Mouse (Mus musculus): ENCODE measurements around the gene Wnk4. TPM values are rescaled to one million over a fixed set of nuclear protein-coding genes. Genes with fewer than 3 reads are reported as not detected.

Gene Wnk4
- polyA plus RNA-seq, 1 experiment = 12.3 TPM

- Histone ChIP-seq H3K27me3 (ENCODE audit: control insufficient read depth, insufficient read depth, low read length) (no peaks in the 10 kb centered on the region), H3K27ac (ENCODE audit: control insufficient read depth, insufficient read depth, low read depth, low read length) (peak overlapping the region; percentile 76), H3K4me3 (ENCODE audit: control insufficient read depth, low read depth, low read length) (no peak overlapping the region), H3K4me1 (ENCODE audit: control insufficient read depth, insufficient read depth, low read length) (peaks cover 19% of the 10 kb centered on the region), H3K36me3 (ENCODE audit: control insufficient read depth, insufficient read depth, low read length) (no peaks in the 10 kb centered on the region)
- TF ChIP-seq POLR2A (IDR thresholded peaks at IDR 0.05; ENCODE audit: control insufficient read depth, low read depth, low read length) (no peak; the same call in 1 of the 2 replicates), CTCF (IDR thresholded peaks at IDR 0.05; ENCODE audit: control insufficient read depth, insufficient read depth, insufficient replicate concordance, low read depth, low read length) (no peak)
Observed at GRCm38 (mm10) chr11:101230991-101231871, 29.1 kb upstream of the Wnk4 start.

GRCm38 (mm10) chr11:101232010-101232839, 28.1 kb upstream of the Wnk4 start:
- Histone ChIP-seq H3K4me3 (ENCODE audit: control insufficient read depth, low read depth, low read length) (no peak overlapping the region), H3K27ac (ENCODE audit: control insufficient read depth, insufficient read depth, low read depth, low read length) (peak overlapping the region; percentile 76), H3K4me1 (ENCODE audit: control insufficient read depth, insufficient read depth, low read length) (peaks cover 19% of the 10 kb centered on the region), H3K27me3 (ENCODE audit: control insufficient read depth, insufficient read depth, low read length) (no peaks in the 10 kb centered on the region), H3K36me3 (ENCODE audit: control insufficient read depth, insufficient read depth, low read length) (no peaks in the 10 kb centered on the region)
- no peak for TF ChIP-seq CTCF (IDR thresholded peaks at IDR 0.05; ENCODE audit: control insufficient read depth, insufficient read depth, insufficient replicate concordance, low read depth, low read length)
- TF ChIP-seq POLR2A (IDR thresholded peaks at IDR 0.05; ENCODE audit: control insufficient read depth, low read depth, low read length) = no peak

- Histone ChIP-seq H3K36me3 (ENCODE audit: control insufficient read depth, insufficient read depth, low read length) (no peaks in the 10 kb centered on the region), H3K27ac (ENCODE audit: control insufficient read depth, insufficient read depth, low read depth, low read length) (no peak overlapping the region), H3K27me3 (ENCODE audit: control insufficient read depth, insufficient read depth, low read length) (no peaks in the 10 kb centered on the region), H3K4me1 (ENCODE audit: control insufficient read depth, insufficient read depth, low read length) (peaks cover 19% of the 10 kb centered on the region), H3K4me3 (ENCODE audit: control insufficient read depth, low read depth, low read length) (no peak overlapping the region)
- TF ChIP-seq POLR2A (IDR thresholded peaks at IDR 0.05; ENCODE audit: control insufficient read depth, low read depth, low read length) (no peak), CTCF (IDR thresholded peaks at IDR 0.05; ENCODE audit: control insufficient read depth, insufficient read depth, insufficient replicate concordance, low read depth, low read length) (no peak)
Observed at GRCm38 (mm10) chr11:101233240-101233639, 27.1 kb upstream of the Wnk4 start.

GRCm38 (mm10) chr11:101234124-101234523, 26.2 kb upstream of the Wnk4 start:
- H3K27ac ChIP-seq (ENCODE audit: control insufficient read depth, insufficient read depth, low read depth, low read length) = no peak overlapping the region
- no peak for TF ChIP-seq POLR2A (IDR thresholded peaks at IDR 0.05; ENCODE audit: control insufficient read depth, low read depth, low read length)
- no peak for TF ChIP-seq CTCF (IDR thresholded peaks at IDR 0.05; ENCODE audit: control insufficient read depth, insufficient read depth, insufficient replicate concordance, low read depth, low read length)
- H3K27me3 ChIP-seq (ENCODE audit: control insufficient read depth, insufficient read depth, low read length) = no peaks in the 10 kb centered on the region
- no peaks in the 10 kb centered on the region for H3K36me3 ChIP-seq (ENCODE audit: control insufficient read depth, insufficient read depth, low read length)
- H3K4me1 ChIP-seq (ENCODE audit: control insufficient read depth, insufficient read depth, low read length) = peaks cover 18% of the 10 kb centered on the region
- no peak overlapping the region for H3K4me3 ChIP-seq (ENCODE audit: control insufficient read depth, low read depth, low read length)

DNA sequence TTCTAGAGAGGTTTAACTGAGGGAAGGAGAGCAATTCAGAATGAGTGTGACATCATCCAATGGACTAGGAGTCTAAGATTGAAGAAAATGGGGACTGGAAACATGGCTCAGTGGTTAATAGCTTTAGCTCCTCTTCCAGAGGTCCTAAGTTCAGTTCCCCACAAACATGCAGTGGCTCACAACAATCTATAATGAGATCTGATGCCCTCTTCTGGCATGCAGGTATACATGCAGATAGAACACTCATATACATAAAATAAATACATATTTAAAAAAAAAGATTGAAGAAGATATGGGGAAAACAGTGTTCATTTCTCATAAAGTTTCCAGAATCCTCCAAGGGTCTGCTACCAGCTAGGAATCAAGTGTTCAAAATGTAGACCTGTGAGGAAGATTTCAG, 24.9 kb upstream of the Wnk4 start:
- Histone ChIP-seq H3K4me1 (ENCODE audit: control insufficient read depth, insufficient read depth, low read length) (peaks cover 14% of the 10 kb centered on the region), H3K27me3 (ENCODE audit: control insufficient read depth, insufficient read depth, low read length) (no peaks in the 10 kb centered on the region), H3K4me3 (ENCODE audit: control insufficient read depth, low read depth, low read length) (no peak overlapping the region), H3K27ac (ENCODE audit: control insufficient read depth, insufficient read depth, low read depth, low read length) (no peak overlapping the region), H3K36me3 (ENCODE audit: control insufficient read depth, insufficient read depth, low read length) (no peaks in the 10 kb centered on the region)
- TF ChIP-seq CTCF (IDR thresholded peaks at IDR 0.05; ENCODE audit: control insufficient read depth, insufficient read depth, insufficient replicate concordance, low read depth, low read length) (no peak), POLR2A (IDR thresholded peaks at IDR 0.05; ENCODE audit: control insufficient read depth, low read depth, low read length) (no peak)

- Histone ChIP-seq H3K27ac (ENCODE audit: control insufficient read depth, insufficient read depth, low read depth, low read length) (no peak overlapping the region), H3K27me3 (ENCODE audit: control insufficient read depth, insufficient read depth, low read length) (no peaks in the 10 kb centered on the region)
- TF ChIP-seq POLR2A (IDR thresholded peaks at IDR 0.05; ENCODE audit: control insufficient read depth, low read depth, low read length) (no peak), CTCF (IDR thresholded peaks at IDR 0.05; ENCODE audit: control insufficient read depth, insufficient read depth, insufficient replicate concordance, low read depth, low read length) (no peak)
Observed at GRCm38 (mm10) chr11:101236782-101237181, 23.6 kb upstream of the Wnk4 start.

DNA sequence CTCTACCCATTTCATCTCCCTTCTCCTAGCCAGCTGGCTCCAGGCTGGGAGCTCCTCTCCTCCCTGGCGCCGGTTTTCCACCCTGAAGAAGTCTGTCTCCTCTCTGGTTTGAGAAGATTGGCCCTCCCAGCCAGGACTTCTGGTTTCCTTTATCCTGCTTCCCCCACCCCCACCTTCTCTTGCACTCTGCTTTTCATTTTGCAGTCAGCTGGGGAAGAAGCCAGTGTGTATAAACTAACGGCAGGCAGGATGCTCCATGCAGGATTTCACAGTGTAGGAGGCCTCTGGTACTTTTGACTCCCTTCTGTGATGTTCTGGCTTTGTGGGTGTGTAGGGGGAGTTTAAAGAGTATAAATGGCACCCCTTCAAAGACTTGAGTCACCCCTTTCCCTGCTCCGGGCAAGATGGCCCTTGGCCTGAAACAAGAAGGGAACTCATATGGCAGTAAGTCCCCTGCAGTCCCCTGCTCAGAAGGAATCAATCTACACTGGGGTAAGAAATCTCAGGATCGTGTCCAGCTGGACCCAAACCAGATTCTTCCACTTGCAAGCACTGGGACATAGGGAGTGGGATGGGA, 22.2 kb upstream of the Wnk4 start:
- H3K27ac ChIP-seq (ENCODE audit: control insufficient read depth, insufficient read depth, low read depth, low read length) = no peak overlapping the region
- no peaks in the 10 kb centered on the region for H3K4me1 ChIP-seq (ENCODE audit: control insufficient read depth, insufficient read depth, low read length)
- no peak overlapping the region for H3K4me3 ChIP-seq (ENCODE audit: control insufficient read depth, low read depth, low read length)
- TF ChIP-seq CTCF (IDR thresholded peaks at IDR 0.05; ENCODE audit: control insufficient read depth, insufficient read depth, insufficient replicate concordance, low read depth, low read length) (no peak), POLR2A (IDR thresholded peaks at IDR 0.05; ENCODE audit: control insufficient read depth, low read depth, low read length) (no peak)
- no peaks in the 10 kb centered on the region for H3K36me3 ChIP-seq (ENCODE audit: control insufficient read depth, insufficient read depth, low read length)
- no peaks in the 10 kb centered on the region for H3K27me3 ChIP-seq (ENCODE audit: control insufficient read depth, insufficient read depth, low read length)

More at GRCm38 (mm10) chr11:101236782-101237181, 23.6 kb upstream of the Wnk4 start:
- no peak overlapping the region for H3K4me3 ChIP-seq (ENCODE audit: control insufficient read depth, low read depth, low read length)
- H3K36me3 ChIP-seq (ENCODE audit: control insufficient read depth, insufficient read depth, low read length) = no peaks in the 10 kb centered on the region
- 0 out of 2 replicates have a peak, but pooled peaks cover 3% of the 10 kb centered on the region for H3K4me1 ChIP-seq (ENCODE audit: control insufficient read depth, insufficient read depth, low read length)

Measured in testis, adult 2 months (tissue).